8 mouse cellular contexts compared by ENCODE assay signal in genomic region chr13:93243076-93243475, GRCm38 (mm10). TPM values are rescaled to one million over a fixed set of nuclear protein-coding genes. Genes with fewer than 3 reads are reported as not detected.
A peak's percentile ranks its signal among the peaks of the same experiment; 100 is the strongest.
DNase-seq lines count a peak whose midpoint lies in the region; ATAC-seq and TF ChIP-seq lines count a peak whose summit lies in the region.

No protein-coding gene starts in this region.

- H3K36me3 ChIP-seq in heart, adult 2 months (ENCODE audit: control insufficient read depth, insufficient read depth, low read length) = no peaks in the 10 kb centered on the region
- H3K36me3 ChIP-seq in heart, embryonic 11.5 days (ENCODE audit: control insufficient read depth, insufficient read depth, low read length) = no peaks in the 10 kb centered on the region
- no peaks in the 10 kb centered on the region for H3K36me3 ChIP-seq in small intestine, adult 2 months (ENCODE audit: control insufficient read depth, insufficient read depth, low read length)

- no peak overlapping the region for H3K9ac ChIP-seq in heart, adult 2 months (ENCODE audit: low read depth, low read length)
- H3K9ac ChIP-seq in heart, embryonic 11.5 days (ENCODE audit: low read depth, low read length) = no peak overlapping the region

- no peaks in the 10 kb centered on the region; the same call in 1 of the 2 replicates for H3K4me1 ChIP-seq in heart, adult 2 months (ENCODE audit: control insufficient read depth, insufficient read depth, low read length)
- H3K4me1 ChIP-seq in heart, embryonic 11.5 days (ENCODE audit: control insufficient read depth, insufficient read depth, low read length) = no peaks in the 10 kb centered on the region
- H3K4me1 ChIP-seq in small intestine, adult 2 months (ENCODE audit: control insufficient read depth, insufficient read depth, insufficient read length, low read length) = peaks cover 7% of the 10 kb centered on the region; the same call in 1 of the 2 replicates

- TF ChIP-seq EP300 in heart, adult 2 months (IDR thresholded peaks at IDR 0.05; ENCODE audit: insufficient read depth, low read depth, low read length) = no peak

- TF ChIP-seq POLR2A in heart, adult 2 months (IDR thresholded peaks at IDR 0.05; ENCODE audit: insufficient read depth, low read depth, low read length) = no peak
- TF ChIP-seq POLR2A in small intestine, adult 2 months (IDR thresholded peaks at IDR 0.05; ENCODE audit: low read depth, low read length) = no peak

- WGBS in heart, adult 2 months = 56% methylated on average over 2 of the region's 2 CpGs
- WGBS in heart, embryonic 11.5 days (ENCODE audit: insufficient replicate concordance) = 81% methylated on average over 2 of the region's 2 CpGs
- WGBS in small intestine, adult 2 months = 40% methylated on average over 2 of the region's 2 CpGs

- no peak overlapping the region for H3K4me2 ChIP-seq in heart, embryonic 11.5 days

- TF ChIP-seq CTCF in heart, adult 2 months (IDR thresholded peaks at IDR 0.05) = peak; percentile 99; the same call in 1 of the 2 replicates
- no peak for TF ChIP-seq CTCF in small intestine, adult 2 months (IDR thresholded peaks at IDR 0.05; ENCODE audit: extremely low read depth, insufficient read length, insufficient replicate concordance, low read depth, low read length)

- intact Hi-C loops in heart, adult 2 months (cut with DNase I) = loop anchor here (1.0 to 10.0 kb wide), 4 partner anchors 101 to 492 kb away; partner anchors contain the start of gene Cmya5

- ATAC-seq in heart, embryonic 11.5 days (replicated peaks; ENCODE audit: insufficient number of reproducible peaks, low FRiP score, low TSS enrichment) = no peak
- peak; percentile 75; the same call in 1 of the 2 replicates for ATAC-seq in erythroblast, adult 5-6 weeks (replicated peaks; ENCODE audit: low FRiP score, poor library complexity, severe bottlenecking)

- peak; percentile 67 to 80 for DNase-seq in heart, adult 2 months
- peak; percentile 84 for DNase-seq in brain, adult 2 months (ENCODE audit: low read depth, low spot score)
- DNase-seq in heart, postnatal 4 days = peak; percentile 87
- peak; percentile 84 to 85 for DNase-seq in layer of hippocampus, postnatal 10 days (ENCODE audit: low spot score in 2 of 2)
- DNase-seq in lung, postnatal 36 days = peak; percentile 88

- H3K27me3 ChIP-seq in heart, adult 2 months (ENCODE audit: control insufficient read depth, insufficient read depth, low read length) = no peaks in the 10 kb centered on the region; the same call in 1 of the 2 replicates
- no peaks in the 10 kb centered on the region for H3K27me3 ChIP-seq in heart, embryonic 11.5 days (ENCODE audit: control insufficient read depth, insufficient read depth, low read length)
- no peaks in the 10 kb centered on the region for H3K27me3 ChIP-seq in small intestine, adult 2 months (ENCODE audit: control insufficient read depth, insufficient read depth, low read length)

- no peaks in the 10 kb centered on the region for H3K79me2 ChIP-seq in heart, adult 2 months (replicated peaks; ENCODE audit: control insufficient read depth, insufficient read depth, low read length)

- no peak overlapping the region for H3K4me3 ChIP-seq in heart, adult 2 months
- H3K4me3 ChIP-seq in heart, embryonic 11.5 days (ENCODE audit: low read depth, low read length) = no peak overlapping the region
- H3K4me3 ChIP-seq in small intestine, adult 2 months (ENCODE audit: low read depth, low read length) = no peak overlapping the region

- H3K27ac ChIP-seq in heart, adult 2 months = no peak overlapping the region
- no peak overlapping the region for H3K27ac ChIP-seq in heart, embryonic 11.5 days (ENCODE audit: low read depth, low read length)
- peak overlapping the region; percentile 75 for H3K27ac ChIP-seq in small intestine, adult 2 months (ENCODE audit: insufficient read depth, low read depth, low read length)

- no peaks in the 10 kb centered on the region for H3K9me3 ChIP-seq in heart, embryonic 11.5 days (replicated peaks; ENCODE audit: control insufficient read depth, low read length)

RNA-seq across cellular contexts. Expression of gene Tent2, which starts 50.9 kb away (rescaled TPM):
- total RNA-seq in heart, adult 2 months (2021) = 10 to 100 TPM; 13.1 to 14.6 TPM
- 9.7 and 20.8 TPM in 2 replicates for polyA plus RNA-seq in heart, adult 2 months (2012; rRNA removed)
- polyA plus RNA-seq in heart, embryonic 11.5 days (2014; fragmentation: Nextera tagmentation; extraction: Ambion mirVana) = 56.3 and 59.3 TPM in 2 replicates
- 32.1 and 40.3 TPM in 2 replicates for total RNA-seq in erythroblast, adult 5-6 weeks (2015; ENCODE audit: low replicate concordance)
- 13.0 and 38.6 TPM in 2 replicates for total RNA-seq in erythroblast, adult 5-6 weeks (2017; ENCODE audit: low replicate concordance)
- 10 to 100 TPM; 27.4 to 28.1 TPM for total RNA-seq in heart, postnatal 4 days (2021)
- total RNA-seq in layer of hippocampus, postnatal 10 days (2021) = 10 to 100 TPM; 26.9 to 31.1 TPM
- 4.3 and 9.6 TPM in 2 replicates for polyA plus RNA-seq in small intestine, adult 2 months (2012; rRNA removed)

RNA-seq across cellular contexts. Expression of gene Homer1, which starts 56.4 kb away (rescaled TPM):
- total RNA-seq in heart, adult 2 months (2021) = 10 to 100 TPM; 54.8 to 64.0 TPM
- polyA plus RNA-seq in heart, adult 2 months (2012; rRNA removed) = 6.6 and 19.9 TPM in 2 replicates
- polyA plus RNA-seq in heart, embryonic 11.5 days (2014; fragmentation: Nextera tagmentation; extraction: Ambion mirVana) = 17.3 and 17.8 TPM in 2 replicates
- 4.2 and 11.3 TPM in 2 replicates for total RNA-seq in erythroblast, adult 5-6 weeks (2015; ENCODE audit: low replicate concordance)
- 5.9 and 8.9 TPM in 2 replicates for total RNA-seq in erythroblast, adult 5-6 weeks (2017; ENCODE audit: low replicate concordance)
- total RNA-seq in heart, postnatal 4 days (2021) = 10 to 100 TPM; 60.5 to 63.7 TPM
- 100 to 1,000 TPM; 128 to 134 TPM for total RNA-seq in layer of hippocampus, postnatal 10 days (2021)
- polyA plus RNA-seq in small intestine, adult 2 months (2012; rRNA removed) = 1.6 and 3.4 TPM in 2 replicates

Comparison
In these comparisons a context has a peak if more than half of its experiments do, and no peak if none do; other contexts are left out.
1. RNA of gene Homer1, which starts 56.4 kb away (total RNA-seq): 128 to 134 TPM in layer of hippocampus, postnatal 10 days, 54.8 to 64.0 TPM in heart, adult 2 months and 60.5 to 63.7 TPM in heart, postnatal 4 days; 4.2 to 11.3 TPM in erythroblast, adult 5-6 weeks; every median in the first group is over 4 times any median in the second.
2. Peak in every context shown above with its lines, with median percentiles within 50 percentile points of each other: DNase-seq.